Mouse (Mus musculus) heart, postnatal 0 days (tissue): ENCODE results near the gene Muc16.

Experiments used
- CTCF ChIP-seq: IDR thresholded peaks from 2 replicates; pipeline ENCODE4 v1.5.1; 2016; ENCODE audit warnings: antibody characterized with exemption, control low read depth, low read depth
- EP300 ChIP-seq: IDR thresholded peaks from 2 replicates; pipeline ENCODE4 v1.6.1; 2016; ENCODE audit warnings: antibody characterized with exemption, low read depth

- TF ChIP-seq CTCF (no peak), EP300 (no peak)
Measured at GRCm38 (mm10) chr9:18721011-18721410, 46.7 kb upstream of the Muc16 start.
